Mouse (Mus musculus) embryonic facial prominence, embryonic 14.5 days (tissue): ENCODE results near the gene Sfxn1. TPM values are rescaled to one million over a fixed set of nuclear protein-coding genes. Genes with fewer than 3 reads are reported as not detected.
A peak's percentile ranks its signal among the peaks of the same experiment; 100 is the strongest.

ENCODE experiments used
- ATAC-seq: fragments of 200-750 bp; cut with Nextera tagmentation; 2 replicates; pipeline ENCODE4 v1.8.0; 2017; ENCODE audit warnings: low read depth, moderate number of reproducible peaks, moderate TSS enrichment
- DNase-seq: peaks from one replicate; pipeline ENCODE4 v3.0.0-alpha.2; 2015; ENCODE audit warnings: low spot score
- H3K27ac ChIP-seq: fragments of 300-500 bp; sonication (generic); replicated peaks from 2 replicates; pipeline ENCODE4 v1.5.1; 2014; ENCODE audit warnings: low read depth, mild to moderate bottlenecking, low read length, moderate library complexity
- H3K27me3 ChIP-seq: fragments of 300-500 bp; sonication (generic); replicated peaks from 2 replicates; pipeline ENCODE4 v1.6.1; 2014; ENCODE audit warnings: low read length; ENCODE audit not compliant: control insufficient read depth, insufficient read depth
- H3K36me3 ChIP-seq: fragments of 300-500 bp; sonication (generic); 2 replicates; pipeline ENCODE4 v1.6.1; 2014; ENCODE audit warnings: low read length, mixed read lengths; ENCODE audit not compliant: control insufficient read depth, insufficient read depth
- H3K4me1 ChIP-seq: fragments of 300-500 bp; sonication (generic); 2 replicates; pipeline ENCODE4 v1.6.1; 2014; ENCODE audit warnings: antibody characterized with exemption, low read length; ENCODE audit not compliant: control insufficient read depth, insufficient read depth
- H3K4me2 ChIP-seq: fragments of 300-500 bp; sonication (generic); 2 replicates; pipeline ENCODE4 v1.6.1; 2014; ENCODE audit warnings: low read depth, mild to moderate bottlenecking, low read length, moderate library complexity, mixed read lengths
- H3K4me3 ChIP-seq: fragments of 300-500 bp; sonication (generic); 2 replicates; pipeline ENCODE4 v1.5.1; 2014; ENCODE audit warnings: low read depth, mild to moderate bottlenecking, low read length
- H3K9ac ChIP-seq: fragments of 300-500 bp; sonication (generic); 2 replicates; pipeline ENCODE4 v1.6.1; 2014; ENCODE audit warnings: low read depth, mild to moderate bottlenecking, low read length, moderate library complexity, mixed read lengths
- H3K9me3 ChIP-seq: fragments of 300-500 bp; sonication (generic); 2 replicates; pipeline ENCODE4 v1.6.1; 2016; ENCODE audit warnings: low read length; ENCODE audit not compliant: control insufficient read depth
- WGBS: fragments of 180-500 bp; shearing (Covaris S2); extraction: QIAGEN DNeasy Blood & Tissue Kit; methylation state at CpG from one replicate; pipeline ENCODE4 v1.1.7; 2014; 5-methylcytosine and 5-hydroxymethylcytosine counted together
- polyA plus RNA-seq: library from polyadenylated mRNA; unstranded; fragments of >200 nt; fragmentation: Nextera tagmentation; extraction: Ambion mirVana; gene quantifications from 2 replicates; pipeline ENCODE4 v1.2.1, GENCODE M21; 2014

The Sfxn1 gene
- polyA plus RNA-seq, 1 experiment from 2014 or later, result 51.4 TPM

- WGBS, result 77% methylated on average over 1 of the region's 1 CpGs
- H3K36me3 ChIP-seq, result no peaks in the 10 kb centered on the region
- H3K4me2 ChIP-seq, result no peak overlapping the region
- no peaks in the 10 kb centered on the region for H3K27me3 ChIP-seq
- ATAC-seq, result no peak
- H3K27ac ChIP-seq, result no peak overlapping the region
- H3K9ac ChIP-seq, result no peak overlapping the region
- DNase-seq, result no peak
- no peak overlapping the region for H3K4me3 ChIP-seq
- no peaks in the 10 kb centered on the region for H3K4me1 ChIP-seq
- no peaks in the 10 kb centered on the region for H3K9me3 ChIP-seq
Observed at GRCm38 (mm10) chr13:54152421-54152820, 80.8 kb downstream of the Sfxn1 start.

DNA sequence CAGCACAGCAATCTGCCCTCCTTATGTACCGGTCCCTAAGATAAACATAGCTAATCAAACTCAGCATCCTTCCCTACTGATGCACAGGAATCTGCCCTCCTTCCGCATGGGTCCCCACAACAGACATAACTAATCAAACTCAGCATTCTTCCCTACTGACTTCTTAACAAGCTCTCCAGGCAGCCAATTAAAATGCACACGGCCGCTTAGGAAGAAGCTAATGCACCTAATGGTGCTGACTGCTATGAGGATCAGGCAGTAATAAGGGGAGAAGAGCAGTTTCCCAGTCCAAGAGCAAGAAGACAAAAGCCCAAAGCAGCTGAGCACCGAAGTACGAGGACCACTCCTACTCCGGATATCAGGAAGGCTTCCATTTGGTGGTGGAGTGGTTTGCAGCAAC is 81.2 kb downstream of the Sfxn1 start:
- no peaks in the 10 kb centered on the region for H3K9me3 ChIP-seq
- H3K27ac ChIP-seq, result no peak overlapping the region
- H3K4me2 ChIP-seq, result no peak overlapping the region
- peak; percentile 22 for DNase-seq
- ATAC-seq, result no peak
- H3K4me1 ChIP-seq, result no peaks in the 10 kb centered on the region
- no peaks in the 10 kb centered on the region for H3K27me3 ChIP-seq
- H3K9ac ChIP-seq, result no peak overlapping the region
- WGBS, result 45% methylated on average over 7 of the region's 7 CpGs
- no peaks in the 10 kb centered on the region for H3K36me3 ChIP-seq
- no peak overlapping the region for H3K4me3 ChIP-seq

DNA sequence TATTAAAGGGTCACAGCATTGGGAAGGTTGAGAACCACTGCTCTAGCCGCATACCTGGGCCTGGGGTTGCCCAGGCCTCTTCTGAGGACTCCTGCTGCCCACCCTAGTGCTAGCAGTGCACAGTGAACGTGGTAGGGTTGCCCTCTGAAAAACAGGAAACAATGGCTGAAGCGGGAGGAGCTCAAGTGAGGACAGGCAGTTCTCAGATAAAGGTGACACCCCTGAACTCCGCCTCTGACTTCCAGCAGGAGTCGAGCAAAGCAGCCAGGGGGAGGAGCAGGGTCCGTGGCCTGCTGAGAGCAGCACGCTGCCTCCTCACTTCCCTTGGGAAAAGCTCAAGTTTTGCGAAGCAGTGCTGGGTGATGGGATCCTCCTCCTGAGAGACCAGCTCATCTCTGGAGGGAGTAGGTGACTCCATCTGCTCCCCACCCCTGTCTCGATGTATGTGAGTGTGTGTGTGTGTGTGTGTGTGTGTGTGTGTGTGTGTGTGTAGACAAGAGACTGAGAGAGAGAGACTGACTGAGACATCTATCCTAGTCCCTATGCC is 82.1 kb downstream of the Sfxn1 start:
- Histone ChIP-seq H3K4me3 (no peak overlapping the region), H3K4me1 (no peaks in the 10 kb centered on the region), H3K9me3 (no peaks in the 10 kb centered on the region), H3K36me3 (no peaks in the 10 kb centered on the region), H3K27me3 (no peaks in the 10 kb centered on the region), H3K4me2 (no peak overlapping the region), H3K9ac (no peak overlapping the region), H3K27ac (no peak overlapping the region)
- WGBS, result 23% methylated on average over 9 of the region's 9 CpGs
- ATAC-seq, result no peak; the same call in 1 of the 2 replicates
- DNase-seq, result peak; percentile 36

- 74% methylated on average over 2 of the region's 2 CpGs for WGBS
- no peak for ATAC-seq
Observed at GRCm38 (mm10) chr13:54155822-54156221, 84.2 kb downstream of the Sfxn1 start.

More at GRCm38 (mm10) chr13:54155822-54156221, 84.2 kb downstream of the Sfxn1 start:
- H3K9ac ChIP-seq, result no peak overlapping the region
- H3K27me3 ChIP-seq, result no peaks in the 10 kb centered on the region
- H3K36me3 ChIP-seq, result no peaks in the 10 kb centered on the region
- no peaks in the 10 kb centered on the region for H3K9me3 ChIP-seq
- H3K27ac ChIP-seq, result no peak overlapping the region
- DNase-seq, result no peak
- H3K4me1 ChIP-seq, result no peaks in the 10 kb centered on the region
- no peak overlapping the region for H3K4me3 ChIP-seq
- no peak overlapping the region for H3K4me2 ChIP-seq

Other genes with a start within 250 kb of the Sfxn1 start
- gene Drd1, start 16.2 kb upstream of the Sfxn1 start, polyA plus RNA-seq, result 0.22 and 0.24 TPM in 2 replicates
- gene Hrh2, start 120.3 kb downstream of the Sfxn1 start, polyA plus RNA-seq, result 0.12 and 0.31 TPM in 2 replicates